20 mouse cellular contexts compared by ENCODE assay signal in genomic region chr3:82259986-82260652, GRCm38 (mm10).
A peak's percentile ranks its signal among the peaks of the same experiment; 100 is the strongest.
DNase-seq lines count a peak whose midpoint lies in the region; ATAC-seq and TF ChIP-seq lines count a peak whose summit lies in the region.
"Had no signal": no experiment of that assay in that cellular context is flagged by ENCODE, and none has a peak within 500 bp of the region (broad histone marks: within the 10 kb centered on the region; RNA-seq: fewer than 3 reads in every experiment).

No protein-coding gene starts in this region.

- no peak overlapping the region for H3K9ac ChIP-seq in intestine, embryonic 14.5 days (ENCODE audit: low read length)
- no peak overlapping the region for H3K9ac ChIP-seq in intestine, postnatal 0 days (ENCODE audit: low read depth, low read length)
- no peak overlapping the region for H3K9ac ChIP-seq in kidney, embryonic 16.5 days (replicated peaks; ENCODE audit: low read length)
- H3K9ac ChIP-seq: forebrain, embryonic 13.5 days; limb, embryonic 13.5 days; liver, embryonic 13.5 days had no signal

- DNase-seq in intestine, embryonic 14.5 days (ENCODE audit: low spot score) = no peak
- DNase-seq in urinary bladder, postnatal 14 days (ENCODE audit: low spot score) = peak; percentile 15
- DNase-seq in urinary bladder, postnatal 10 days (ENCODE audit: low spot score) = no peak
- DNase-seq in embryo, embryonic 10.5 days (ENCODE audit: low spot score) = no peak
- no peak for DNase-seq in adipocyte (ENCODE audit: low spot score)
- DNase-seq: adrenal gland, adult 2 months; cerebellum, adult 9-10 months; gastrocnemius, postnatal 36 days; layer of hippocampus, postnatal 36 days; liver, embryonic 13.5 days; lung, postnatal 4 days; right cerebral cortex, postnatal 25 days; thymus, postnatal 14 days had no signal

- H3K9me3 ChIP-seq in intestine, embryonic 14.5 days (ENCODE audit: control insufficient read depth, low read length) = no peaks in the 10 kb centered on the region
- H3K9me3 ChIP-seq in intestine, postnatal 0 days (ENCODE audit: control insufficient read depth) = no peaks in the 10 kb centered on the region
- no peaks in the 10 kb centered on the region for H3K9me3 ChIP-seq in kidney, embryonic 16.5 days (ENCODE audit: low read length)
- H3K9me3 ChIP-seq: forebrain, embryonic 13.5 days; limb, embryonic 13.5 days; liver, embryonic 13.5 days had no signal

- H3K4me3 ChIP-seq in intestine, embryonic 14.5 days (ENCODE audit: low read depth, low read length) = no peak overlapping the region
- H3K4me3 ChIP-seq in intestine, postnatal 0 days (ENCODE audit: low read depth, low read length) = no peak overlapping the region
- no peak overlapping the region for H3K4me3 ChIP-seq in kidney, embryonic 16.5 days (ENCODE audit: low read length)
- H3K4me3 ChIP-seq: erythroblast, embryonic 14.5 days; forebrain, embryonic 13.5 days; layer of hippocampus, adult 2 months; limb, embryonic 13.5 days; liver, embryonic 13.5 days had no signal

- no peak overlapping the region for H3K4me2 ChIP-seq in intestine, embryonic 14.5 days (ENCODE audit: low read length)
- no peak overlapping the region for H3K4me2 ChIP-seq in intestine, postnatal 0 days (replicated peaks; ENCODE audit: low read depth)
- H3K4me2 ChIP-seq in kidney, embryonic 16.5 days (replicated peaks; ENCODE audit: low read depth, low read length) = no peak overlapping the region
- H3K4me2 ChIP-seq: forebrain, embryonic 13.5 days; limb, embryonic 13.5 days; liver, embryonic 13.5 days had no signal

- 0 out of 2 replicates have a peak, but pooled peaks have one; percentile 36 for ATAC-seq in intestine, embryonic 14.5 days (replicated peaks; ENCODE audit: low FRiP score, low TSS enrichment, low read depth)
- no peak for ATAC-seq in intestine, postnatal 0 days
- ATAC-seq in kidney, embryonic 16.5 days (ENCODE audit: low FRiP score, low TSS enrichment) = peak; percentile 88
- ATAC-seq: forebrain, embryonic 13.5 days; midbrain, embryonic 16.5 days had no signal

- H3K4me1 ChIP-seq in intestine, embryonic 14.5 days (replicated peaks; ENCODE audit: control insufficient read depth, insufficient read depth, low read length) = peaks cover 5% of the 10 kb centered on the region; the same call in 1 of the 2 replicates
- no peaks in the 10 kb centered on the region for H3K4me1 ChIP-seq in intestine, postnatal 0 days (replicated peaks; ENCODE audit: control insufficient read depth, insufficient read depth, low read length)
- H3K4me1 ChIP-seq in kidney, embryonic 16.5 days (ENCODE audit: insufficient read depth, low read length) = no peaks in the 10 kb centered on the region
- H3K4me1 ChIP-seq: forebrain, embryonic 13.5 days; limb, embryonic 13.5 days; liver, embryonic 13.5 days had no signal

- H3K36me3 ChIP-seq in intestine, embryonic 14.5 days (ENCODE audit: control insufficient read depth, insufficient read depth, low read length) = no peaks in the 10 kb centered on the region
- H3K36me3 ChIP-seq in intestine, postnatal 0 days (ENCODE audit: control insufficient read depth, insufficient read depth) = no peaks in the 10 kb centered on the region
- H3K36me3 ChIP-seq in kidney, embryonic 16.5 days (ENCODE audit: insufficient read depth, low read length) = no peaks in the 10 kb centered on the region
- H3K36me3 ChIP-seq: limb, embryonic 13.5 days; liver, embryonic 13.5 days had no signal

- no peak for TF ChIP-seq CTCF in intestine, postnatal 0 days (IDR thresholded peaks at IDR 0.05; ENCODE audit: low read depth)

- 64% methylated on average over 4 of the region's 4 CpGs for WGBS in intestine, embryonic 14.5 days
- WGBS in intestine, postnatal 0 days = 58% methylated on average over 4 of the region's 4 CpGs
- WGBS in kidney, embryonic 16.5 days = 72% methylated on average over 4 of the region's 4 CpGs

- no peaks in the 10 kb centered on the region for H3K27me3 ChIP-seq in intestine, embryonic 14.5 days (replicated peaks; ENCODE audit: control insufficient read depth, insufficient read depth, low read length)
- no peaks in the 10 kb centered on the region for H3K27me3 ChIP-seq in intestine, postnatal 0 days (replicated peaks; ENCODE audit: control insufficient read depth, insufficient read depth, low read length)
- no peaks in the 10 kb centered on the region for H3K27me3 ChIP-seq in kidney, embryonic 16.5 days (ENCODE audit: insufficient read depth, low read length)
- H3K27me3 ChIP-seq: forebrain, embryonic 13.5 days; limb, embryonic 13.5 days; liver, embryonic 13.5 days had no signal

- no peak overlapping the region for H3K27ac ChIP-seq in intestine, embryonic 14.5 days (ENCODE audit: low read depth)
- no peak overlapping the region for H3K27ac ChIP-seq in intestine, postnatal 0 days (ENCODE audit: low read depth, low read length)
- peak overlapping the region; percentile 82 for H3K27ac ChIP-seq in kidney, embryonic 16.5 days (ENCODE audit: low read length)
- H3K27ac ChIP-seq: forebrain, embryonic 13.5 days; layer of hippocampus, adult 2 months; limb, embryonic 13.5 days; liver, embryonic 13.5 days had no signal
